Mouse (Mus musculus) brain, embryonic 14.5 days (tissue): Measurements from ENCODE around the gene Ccno. TPM values are rescaled to one million over a fixed set of nuclear protein-coding genes. Genes with fewer than 3 reads are reported as not detected.
A peak's percentile ranks its signal among the peaks of the same experiment; 100 is the strongest.

Experiments used
- DNase-seq: peaks from one replicate; pipeline ENCODE4 v3.0.0-alpha.2; 2011; ENCODE audit warnings: low read depth
- CTCF ChIP-seq: fragments of 200-500 bp; IDR thresholded peaks from 2 replicates; pipeline ENCODE4 v1.5.1; 2012; ENCODE audit warnings: inconsistent platforms, mild to moderate bottlenecking, moderate library complexity, borderline replicate concordance; ENCODE audit not compliant: insufficient read depth, insufficient read length; ENCODE audit errors: extremely low read depth
- POLR2A ChIP-seq: fragments of 200-500 bp; IDR thresholded peaks from 2 replicates; pipeline ENCODE4 v1.6.1; 2012; ENCODE audit warnings: mild to moderate bottlenecking, inconsistent platforms, borderline replicate concordance; ENCODE audit not compliant: poor library complexity, insufficient read depth, insufficient read length, severe bottlenecking; ENCODE audit errors: extremely low read depth
- polyA plus RNA-seq: library from polyadenylated mRNA; depleted of rRNA; stranded (reverse); fragments of >200 nt; gene quantifications from 2 replicates; pipeline ENCODE4 v1.2.3, GENCODE M21; 2012

Ccno gene
- polyA plus RNA-seq, 1 experiment: 3.0 TPM

GRCm38 (mm10) chr13:112986451-112986950 lies 1.1 kb upstream of the Ccno start:
- TF ChIP-seq POLR2A: no peak
- TF ChIP-seq CTCF: no peak
- DNase-seq: peak; percentile 25

- TF ChIP-seq CTCF (no peak), POLR2A (no peak)
- peak; percentile 65 for DNase-seq
Observed at GRCm38 (mm10) chr13:112987991-112988390, 389 bp downstream of the Ccno start.

- no peak for TF ChIP-seq POLR2A
- no peak for TF ChIP-seq CTCF
- peak; percentile 35 for DNase-seq
Observed at GRCm38 (mm10) chr13:112988866-112989265, 1.3 kb downstream of the Ccno start.

GRCm38 (mm10) chr13:112989541-112989940 lies 1.9 kb downstream of the Ccno start:
- peak; percentile 29 for DNase-seq
- TF ChIP-seq POLR2A (no peak), CTCF (no peak)

- DNase-seq: no peak
- TF ChIP-seq POLR2A: no peak
- no peak for TF ChIP-seq CTCF
Observed at GRCm38 (mm10) chr13:112990346-112990745, 2.7 kb downstream of the Ccno start.

- TF ChIP-seq CTCF: no peak
- TF ChIP-seq POLR2A: no peak
- peak; percentile 42 for DNase-seq
Observed at GRCm38 (mm10) chr13:112993531-112994152, 6.0 kb downstream of the Ccno start, which contains the start of gene Mcidas. Gene Mcidas (plus strand): TSS chr13:112993845.

GRCm38 (mm10) chr13:112994191-112994590 lies 6.6 kb downstream of the Ccno start:
- TF ChIP-seq CTCF: peak; percentile 78
- no peak for TF ChIP-seq POLR2A
- peak; percentile 78 for DNase-seq

- TF ChIP-seq CTCF (no peak), POLR2A (no peak)
- DNase-seq: no peak
Observed at GRCm38 (mm10) chr13:112996407-112996806, 8.8 kb downstream of the Ccno start.

- no peak for DNase-seq
- TF ChIP-seq CTCF: no peak
- TF ChIP-seq POLR2A: no peak
Observed at GRCm38 (mm10) chr13:112997369-112997768, 9.8 kb downstream of the Ccno start.

GRCm38 (mm10) chr13:112998427-112999201 lies 11.0 kb downstream of the Ccno start:
- no peak for TF ChIP-seq POLR2A
- no peak for TF ChIP-seq CTCF
- peak; percentile 71 for DNase-seq

GRCm38 (mm10) chr13:113000090-113000489 lies 12.5 kb downstream of the Ccno start:
- DNase-seq: no peak
- TF ChIP-seq POLR2A (no peak), CTCF (no peak)

GRCm38 (mm10) chr13:113000576-113001318 lies 13.1 kb downstream of the Ccno start:
- TF ChIP-seq POLR2A (no peak), CTCF (no peak)
- no peak for DNase-seq
